Comparison of ENCODE assay signal across 14 mouse cellular contexts in genomic region chr6:105742026-105742425, GRCm38 (mm10).
DNase-seq lines count a peak whose midpoint lies in the region; ATAC-seq and TF ChIP-seq lines count a peak whose summit lies in the region.
"Had no signal": no experiment of that assay in that cellular context is flagged by ENCODE, and none has a peak within 500 bp of the region (broad histone marks: within the 10 kb centered on the region; RNA-seq: fewer than 3 reads in every experiment).

No protein-coding gene starts in this region.

- H3K27ac ChIP-seq in hindbrain, embryonic 11.5 days (ENCODE audit: low read depth, low read length): no peak overlapping the region
- H3K27ac ChIP-seq in hindbrain, embryonic 12.5 days: no peak overlapping the region
- no peak overlapping the region for H3K27ac ChIP-seq in midbrain, embryonic 14.5 days (replicated peaks; ENCODE audit: low read depth, low read length)
- H3K27ac ChIP-seq in midbrain, embryonic 13.5 days: no peak overlapping the region
- no peak overlapping the region for H3K27ac ChIP-seq in cerebellum, adult 2 months (ENCODE audit: insufficient read depth, low read length)
- H3K27ac ChIP-seq: gastrocnemius, adult 2 months; heart, embryonic 15.5 days; liver, embryonic 14.5 days had no signal

- H3K4me1 ChIP-seq in hindbrain, embryonic 11.5 days (replicated peaks; ENCODE audit: control insufficient read depth, insufficient read depth, low read length): no peaks in the 10 kb centered on the region
- no peaks in the 10 kb centered on the region for H3K4me1 ChIP-seq in hindbrain, embryonic 12.5 days
- no peaks in the 10 kb centered on the region for H3K4me1 ChIP-seq in midbrain, embryonic 14.5 days (ENCODE audit: control insufficient read depth, insufficient read depth, low read length)
- no peaks in the 10 kb centered on the region for H3K4me1 ChIP-seq in midbrain, embryonic 13.5 days (replicated peaks)
- no peaks in the 10 kb centered on the region for H3K4me1 ChIP-seq in cerebellum, adult 2 months (ENCODE audit: control insufficient read depth, insufficient read depth, low read length)
- H3K4me1 ChIP-seq: heart, embryonic 15.5 days; megakaryocyte, embryonic 14.5 days had no signal

- H3K4me2 ChIP-seq in hindbrain, embryonic 11.5 days (replicated peaks; ENCODE audit: low read depth, low read length): no peak overlapping the region
- no peak overlapping the region for H3K4me2 ChIP-seq in hindbrain, embryonic 12.5 days (replicated peaks)
- H3K4me2 ChIP-seq in midbrain, embryonic 14.5 days (ENCODE audit: low read length): no peak overlapping the region
- H3K4me2 ChIP-seq in midbrain, embryonic 13.5 days (replicated peaks): no peak overlapping the region
- H3K4me2 ChIP-seq: heart, embryonic 15.5 days had no signal

- TF ChIP-seq POLR2A in cerebellum, adult 2 months (IDR thresholded peaks at IDR 0.05; ENCODE audit: borderline replicate concordance, insufficient read depth, low read length): no peak

- no peaks in the 10 kb centered on the region for H3K27me3 ChIP-seq in hindbrain, embryonic 11.5 days (ENCODE audit: control insufficient read depth, insufficient read depth, low read length)
- no peaks in the 10 kb centered on the region for H3K27me3 ChIP-seq in hindbrain, embryonic 12.5 days
- no peaks in the 10 kb centered on the region for H3K27me3 ChIP-seq in midbrain, embryonic 14.5 days (ENCODE audit: control insufficient read depth, insufficient read depth, low read length)
- no peaks in the 10 kb centered on the region for H3K27me3 ChIP-seq in midbrain, embryonic 13.5 days
- no peaks in the 10 kb centered on the region for H3K27me3 ChIP-seq in cerebellum, adult 2 months (ENCODE audit: control insufficient read depth, insufficient read depth, low read length)
- H3K27me3 ChIP-seq: heart, embryonic 15.5 days; megakaryocyte, embryonic 14.5 days had no signal

- no peak overlapping the region for H3K9ac ChIP-seq in hindbrain, embryonic 11.5 days (ENCODE audit: low read depth, low read length)
- H3K9ac ChIP-seq in hindbrain, embryonic 12.5 days: no peak overlapping the region
- no peak overlapping the region for H3K9ac ChIP-seq in midbrain, embryonic 14.5 days (replicated peaks; ENCODE audit: low read length)
- H3K9ac ChIP-seq in midbrain, embryonic 13.5 days (replicated peaks): no peak overlapping the region
- H3K9ac ChIP-seq: heart, embryonic 15.5 days; liver, embryonic 14.5 days had no signal

- 30% methylated on average over 6 of the region's 6 CpGs for WGBS in hindbrain, embryonic 11.5 days
- WGBS in hindbrain, embryonic 12.5 days: 31% methylated on average over 6 of the region's 6 CpGs
- 27% methylated on average over 6 of the region's 6 CpGs for WGBS in midbrain, embryonic 14.5 days
- WGBS in midbrain, embryonic 13.5 days: 28% methylated on average over 6 of the region's 6 CpGs
- WGBS in cerebellum, adult 2 months: 37% methylated on average over 6 of the region's 6 CpGs

- no peaks in the 10 kb centered on the region for H3K36me3 ChIP-seq in hindbrain, embryonic 11.5 days (ENCODE audit: control insufficient read depth, insufficient read depth, low read length)
- no peaks in the 10 kb centered on the region for H3K36me3 ChIP-seq in hindbrain, embryonic 12.5 days
- H3K36me3 ChIP-seq in midbrain, embryonic 14.5 days (ENCODE audit: control insufficient read depth, insufficient read depth, low read length): no peaks in the 10 kb centered on the region
- no peaks in the 10 kb centered on the region for H3K36me3 ChIP-seq in midbrain, embryonic 13.5 days
- H3K36me3 ChIP-seq: heart, embryonic 15.5 days had no signal

- H3K9me3 ChIP-seq in hindbrain, embryonic 11.5 days (ENCODE audit: control insufficient read depth, low read length): no peaks in the 10 kb centered on the region
- no peaks in the 10 kb centered on the region for H3K9me3 ChIP-seq in hindbrain, embryonic 12.5 days (replicated peaks)
- no peaks in the 10 kb centered on the region for H3K9me3 ChIP-seq in midbrain, embryonic 14.5 days (ENCODE audit: control insufficient read depth, low read length)
- no peaks in the 10 kb centered on the region for H3K9me3 ChIP-seq in midbrain, embryonic 13.5 days
- H3K9me3 ChIP-seq: heart, embryonic 15.5 days; megakaryocyte, embryonic 14.5 days had no signal

- DNase-seq in hindbrain, embryonic 11.5 days (ENCODE audit: low spot score): peak; percentile 41
- DNase-seq in midbrain, embryonic 14.5 days: peak; percentile 46
- DNase-seq in cerebellum, adult 2 months: no peak
- DNase-seq in retina, embryonic 14.5 days (ENCODE audit: low spot score): peak; percentile 49
- DNase-seq in spleen, postnatal 10 days (ENCODE audit: low spot score in 2 of 2): no peak
- no peak for DNase-seq in urinary bladder, adult 18-20 months (ENCODE audit: low spot score in 2 of 2)
- DNase-seq: gastrocnemius, adult 2 months; thymus, adult 18-20 months had no signal

- ATAC-seq in hindbrain, embryonic 11.5 days (ENCODE audit: low FRiP score): no peak
- ATAC-seq in hindbrain, embryonic 12.5 days (ENCODE audit: low FRiP score): no peak
- no peak for ATAC-seq in midbrain, embryonic 14.5 days (ENCODE audit: low FRiP score, low TSS enrichment)
- ATAC-seq in midbrain, embryonic 13.5 days: no peak
- ATAC-seq: intestine, embryonic 16.5 days had no signal

- TF ChIP-seq CTCF in cerebellum, adult 2 months (IDR thresholded peaks at IDR 0.05; ENCODE audit: borderline replicate concordance, insufficient read depth, low read depth, low read length): peak; percentile 15; the same call in 1 of the 2 replicates

- H3K4me3 ChIP-seq in hindbrain, embryonic 11.5 days (ENCODE audit: low read depth, low read length): no peak overlapping the region
- H3K4me3 ChIP-seq in hindbrain, embryonic 12.5 days: no peak overlapping the region
- no peak overlapping the region for H3K4me3 ChIP-seq in midbrain, embryonic 14.5 days (replicated peaks; ENCODE audit: low read depth, low read length)
- H3K4me3 ChIP-seq in midbrain, embryonic 13.5 days (replicated peaks): no peak overlapping the region
- H3K4me3 ChIP-seq in cerebellum, adult 2 months (replicated peaks; ENCODE audit: insufficient read depth, low read depth, low read length): no peak overlapping the region
- H3K4me3 ChIP-seq: gastrocnemius, adult 2 months; heart, embryonic 15.5 days; megakaryocyte, embryonic 14.5 days had no signal

Comparison
In these comparisons a context has a peak if more than half of its experiments do, and no peak if none do; other contexts are left out.
1. DNase-seq: peak in hindbrain, embryonic 11.5 days (single experiment), midbrain, embryonic 14.5 days (single experiment) and retina, embryonic 14.5 days (single experiment); none in cerebellum, adult 2 months (0 of 2), spleen, postnatal 10 days (0 of 2) and urinary bladder, adult 18-20 months (0 of 2).